ENCODE assay signal across 9 mouse cellular contexts in genomic region chr15:83029725-83030718, GRCm38 (mm10). TPM values are rescaled to one million over a fixed set of nuclear protein-coding genes. Genes with fewer than 3 reads are reported as not detected.
DNase-seq lines count a peak whose midpoint lies in the region; ATAC-seq lines count a peak whose summit lies in the region.
"Had no signal": no experiment of that assay in that cellular context is flagged by ENCODE, and none has a peak within 500 bp of the region (broad histone marks: within the 10 kb centered on the region; RNA-seq: fewer than 3 reads in every experiment).

No protein-coding gene starts in this region.

- H3K9me3 ChIP-seq in hindbrain, embryonic 10.5 days: no peaks in the 10 kb centered on the region
- H3K9me3 ChIP-seq in hindbrain, embryonic 16.5 days (ENCODE audit: control insufficient read depth, low read length): no peaks in the 10 kb centered on the region
- no peaks in the 10 kb centered on the region for H3K9me3 ChIP-seq in embryonic facial prominence, embryonic 15.5 days (replicated peaks)

- H3K27ac ChIP-seq in hindbrain, embryonic 10.5 days: peak overlapping the region; percentile 87
- no peak overlapping the region; the same call in 1 of the 2 replicates for H3K27ac ChIP-seq in hindbrain, embryonic 16.5 days (ENCODE audit: low read depth, low read length)
- H3K27ac ChIP-seq in embryonic facial prominence, embryonic 15.5 days (replicated peaks): peak overlapping the region; percentile 63
- peak overlapping the region; percentile 95 for H3K27ac ChIP-seq in macrophage

- peaks cover 100% of the 10 kb centered on the region for H3K79me2 ChIP-seq in macrophage (ENCODE audit: inconsistent target)

- H3K9ac ChIP-seq in hindbrain, embryonic 16.5 days (ENCODE audit: low read depth, low read length): no peak overlapping the region
- no peak overlapping the region for H3K9ac ChIP-seq in embryonic facial prominence, embryonic 15.5 days

- WGBS in hindbrain, embryonic 10.5 days: 28% methylated on average over 11 of the region's 11 CpGs
- WGBS in hindbrain, embryonic 16.5 days: 38% methylated on average over 11 of the region's 11 CpGs
- 40% methylated on average over 11 of the region's 11 CpGs for WGBS in embryonic facial prominence, embryonic 15.5 days
- WGBS in macrophage (ENCODE audit: missing documents): 43% methylated on average over 11 of the region's 11 CpGs

- no peak overlapping the region for H3K4me2 ChIP-seq in hindbrain, embryonic 16.5 days (ENCODE audit: low read length)
- H3K4me2 ChIP-seq in embryonic facial prominence, embryonic 15.5 days (replicated peaks): no peak overlapping the region

- H3K27me3 ChIP-seq in hindbrain, embryonic 10.5 days (ENCODE audit: insufficient read depth, poor library complexity, severe bottlenecking): peaks cover 76% of the 10 kb centered on the region
- 0 out of 2 replicates have a peak, but pooled peaks cover 4% of the 10 kb centered on the region for H3K27me3 ChIP-seq in hindbrain, embryonic 16.5 days (replicated peaks; ENCODE audit: control insufficient read depth, insufficient read depth, low read length)
- peaks cover 4% of the 10 kb centered on the region; the same call in 1 of the 2 replicates for H3K27me3 ChIP-seq in embryonic facial prominence, embryonic 15.5 days

- DNase-seq in hindbrain, embryonic 10.5 days (ENCODE audit: low spot score): peak; percentile 55
- DNase-seq in T-cell, adult 2 months (ENCODE audit: low spot score): peak; percentile 14
- no peak for DNase-seq in right cerebral cortex, postnatal 10 days (ENCODE audit: low spot score in 2 of 2)
- DNase-seq in cerebellum, postnatal 36 days: no peak
- DNase-seq in c-Kit-positive CD71-positive TER-119-positive erythroid progenitor cells, embryonic 14.5 days (ENCODE audit: low spot score): no peak
- DNase-seq: cerebellum, adult 18-20 months had no signal

- no peak overlapping the region; the same call in 1 of the 2 replicates for H3K4me3 ChIP-seq in hindbrain, embryonic 10.5 days
- H3K4me3 ChIP-seq in hindbrain, embryonic 16.5 days (ENCODE audit: low read length): no peak overlapping the region
- H3K4me3 ChIP-seq in embryonic facial prominence, embryonic 15.5 days (replicated peaks): no peak overlapping the region
- H3K4me3 ChIP-seq in macrophage (ENCODE audit: inconsistent target): peak overlapping the region; percentile 85

- ATAC-seq in hindbrain, embryonic 16.5 days: no peak
- ATAC-seq in embryonic facial prominence, embryonic 15.5 days (ENCODE audit: insufficient number of reproducible peaks, low FRiP score, low TSS enrichment, low read depth): no peak

- no peaks in the 10 kb centered on the region for H3K36me3 ChIP-seq in hindbrain, embryonic 10.5 days
- no peaks in the 10 kb centered on the region for H3K36me3 ChIP-seq in hindbrain, embryonic 16.5 days (ENCODE audit: control insufficient read depth, insufficient read depth, low read length)
- H3K36me3 ChIP-seq in embryonic facial prominence, embryonic 15.5 days: no peaks in the 10 kb centered on the region
- peaks cover 32% of the 10 kb centered on the region for H3K36me3 ChIP-seq in macrophage (ENCODE audit: inconsistent target)

- H3K4me1 ChIP-seq in hindbrain, embryonic 10.5 days (replicated peaks): peaks cover 75% of the 10 kb centered on the region
- H3K4me1 ChIP-seq in hindbrain, embryonic 16.5 days (ENCODE audit: control insufficient read depth, insufficient read depth, low read depth, low read length): peaks cover 35% of the 10 kb centered on the region
- peaks cover 51% of the 10 kb centered on the region for H3K4me1 ChIP-seq in embryonic facial prominence, embryonic 15.5 days

RNA-seq across cellular contexts. Expression of gene Nfam1, which starts 3.1 kb away (rescaled TPM):
- polyA plus RNA-seq in hindbrain, embryonic 10.5 days (2016; fragmentation: Nextera tagmentation; extraction: Ambion mirVana): 2.8 and 3.6 TPM in 2 replicates
- 2.2 and 2.5 TPM in 2 replicates for polyA plus RNA-seq in hindbrain, embryonic 16.5 days (2015; fragmentation: Nextera tagmentation; extraction: Ambion mirVana)
- polyA plus RNA-seq in embryonic facial prominence, embryonic 15.5 days (2015; fragmentation: Nextera tagmentation; extraction: Ambion mirVana): 5.2 and 6.1 TPM in 2 replicates
- total RNA-seq in macrophage (2018; cell fraction: chromatin; rRNA removed): 10 to 100 TPM in 20 of 26 experiments, 1 to 10 TPM in 6; 4.5 to 70.6 (median 39.8) TPM
- 10 to 100 TPM; 33.2 to 95.9 (median 60.8) TPM for total RNA-seq in macrophage (2018; cell fraction: cytosol; rRNA removed)
- total RNA-seq in macrophage (2018; cell fraction: nucleus; rRNA removed): 100 to 1,000 TPM in 2 of 26 experiments, 10 to 100 TPM in 24; 11.9 to 109 (median 63.4) TPM
- 46.2 to 91.4 TPM (median 57.7 TPM) in 3 replicates for polyA plus RNA-seq in macrophage (2018)

RNA-seq across cellular contexts. Expression of gene Tcf20, which starts 42.4 kb away (rescaled TPM):
- polyA plus RNA-seq in hindbrain, embryonic 10.5 days (2016; fragmentation: Nextera tagmentation; extraction: Ambion mirVana): 6.7 and 6.9 TPM in 2 replicates
- 9.3 TPM in 2 replicates for polyA plus RNA-seq in hindbrain, embryonic 16.5 days (2015; fragmentation: Nextera tagmentation; extraction: Ambion mirVana)
- polyA plus RNA-seq in embryonic facial prominence, embryonic 15.5 days (2015; fragmentation: Nextera tagmentation; extraction: Ambion mirVana): 10.5 and 11.1 TPM in 2 replicates
- 100 to 1,000 TPM in 2 of 26 experiments, 10 to 100 TPM in 24; 35.9 to 104 (median 78.9) TPM for total RNA-seq in macrophage (2018; cell fraction: chromatin; rRNA removed)
- 10 to 100 TPM; 31.5 to 71.3 (median 44.8) TPM for total RNA-seq in macrophage (2018; cell fraction: cytosol; rRNA removed)
- total RNA-seq in macrophage (2018; cell fraction: nucleus; rRNA removed): 10 to 100 TPM; 33.8 to 91.9 (median 57.5) TPM
- polyA plus RNA-seq in macrophage (2018): 14.9 to 18.5 TPM (median 15.9 TPM) in 3 replicates

RNA-seq across cellular contexts. Expression of gene Serhl, which starts 59.3 kb away (rescaled TPM):
- polyA plus RNA-seq in hindbrain, embryonic 10.5 days (2016; fragmentation: Nextera tagmentation; extraction: Ambion mirVana): 57.1 and 58.9 TPM in 2 replicates
- 34.2 and 36.4 TPM in 2 replicates for polyA plus RNA-seq in hindbrain, embryonic 16.5 days (2015; fragmentation: Nextera tagmentation; extraction: Ambion mirVana)
- 64.6 and 68.1 TPM in 2 replicates for polyA plus RNA-seq in embryonic facial prominence, embryonic 15.5 days (2015; fragmentation: Nextera tagmentation; extraction: Ambion mirVana)
- total RNA-seq in macrophage (2018; cell fraction: chromatin; rRNA removed): 100 to 1,000 TPM in 13 of 26 experiments, 10 to 100 TPM in 13; 49.6 to 141 (median 99.2) TPM
- total RNA-seq in macrophage (2018; cell fraction: cytosol; rRNA removed): 10 to 100 TPM; 19.4 to 31.5 (median 24.0) TPM
- 10 to 100 TPM; 25.0 to 74.6 (median 52.3) TPM for total RNA-seq in macrophage (2018; cell fraction: nucleus; rRNA removed)
- polyA plus RNA-seq in macrophage (2018): 16.2 to 29.9 TPM (median 28.5 TPM) in 3 replicates

Comparison
In these comparisons a context has a peak if more than half of its experiments do, and no peak if none do; other contexts are left out.
1. DNase-seq: peak in hindbrain, embryonic 10.5 days (single experiment) and T-cell, adult 2 months (single experiment); none in right cerebral cortex, postnatal 10 days (0 of 2), cerebellum, postnatal 36 days (0 of 2) and c-Kit-positive CD71-positive TER-119-positive erythroid progenitor cells, embryonic 14.5 days (single experiment).